Mouse (Mus musculus): ENCODE measurements around the gene Iffo1.

GRCm38 (mm10) chr6:125164672-125165327 lies 19.8 kb downstream of the Iffo1 start:
- TF ChIP-seq CTCF (IDR thresholded peaks at IDR 0.05): no peak
- peak; percentile 54; the same call in 1 of the 2 replicates for TF ChIP-seq EP300 (IDR thresholded peaks at IDR 0.05)

Measured in lung, postnatal 0 days (tissue).